Mouse (Mus musculus) cortical plate, adult 2 months (tissue): Measurements from ENCODE around the gene Ifna2.

Experiments
- CTCF ChIP-seq: fragments of 200-500 bp; IDR thresholded peaks from 2 replicates; pipeline ENCODE4 v1.5.1; 2011; ENCODE audit warnings: mild to moderate bottlenecking, control low read depth, low read length; ENCODE audit not compliant: insufficient read depth; ENCODE audit errors: extremely low read depth
- POLR2A ChIP-seq: fragments of 200-500 bp; IDR thresholded peaks from 2 replicates; pipeline ENCODE4 v1.6.1; 2011; ENCODE audit warnings: mild to moderate bottlenecking, low read length, control low read depth; ENCODE audit not compliant: insufficient read depth; ENCODE audit errors: extremely low read depth

GRCm38 (mm10) chr4:88653644-88654043 lies 30.1 kb downstream of the Ifna2 start:
- TF ChIP-seq CTCF (no peak), POLR2A (no peak)
